Mouse (Mus musculus): Measurements from ENCODE around the gene Cdr2l. TPM values are rescaled to one million over a fixed set of nuclear protein-coding genes. Genes with fewer than 3 reads are reported as not detected.

The Cdr2l gene
- polyA plus RNA-seq, 1 experiment from 2014 or later, result 18.5 TPM

DNA sequence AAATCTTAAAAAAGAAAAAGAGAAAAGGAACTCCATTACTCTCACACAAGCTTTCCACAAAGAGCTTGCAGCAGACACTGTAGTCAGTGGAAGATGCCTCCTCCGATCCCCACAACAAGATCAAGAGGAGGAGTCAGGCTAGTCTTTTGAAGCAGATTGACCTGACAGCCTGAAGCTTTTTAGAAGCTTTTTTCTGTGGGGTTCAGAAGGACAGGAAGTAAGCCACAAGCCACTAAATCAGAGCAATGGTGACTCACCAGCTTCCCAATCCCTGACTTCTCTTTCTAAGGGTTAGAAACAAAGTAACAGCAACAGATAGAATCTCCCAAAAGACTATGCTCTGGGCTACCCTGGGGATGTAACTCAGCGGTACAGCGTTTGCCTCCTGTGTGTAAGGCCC, 57.6 kb downstream of the Cdr2l start:
- H3K4me3 ChIP-seq (ENCODE audit: low read depth, low read length), result no peak overlapping the region
- ATAC-seq, result no peak
- no peak overlapping the region for H3K4me2 ChIP-seq (ENCODE audit: low read length)
- no peaks in the 10 kb centered on the region for H3K27me3 ChIP-seq (ENCODE audit: control insufficient read depth, insufficient read depth, low read depth, low read length)
- peaks cover 8% of the 10 kb centered on the region; the same call in 1 of the 2 replicates for H3K4me1 ChIP-seq (ENCODE audit: control insufficient read depth, insufficient read depth, low read length)
- no peak overlapping the region for H3K27ac ChIP-seq (ENCODE audit: low read length)
- H3K9me3 ChIP-seq (replicated peaks; ENCODE audit: control insufficient read depth, low read length, poor library complexity, severe bottlenecking), result no peaks in the 10 kb centered on the region
- H3K9ac ChIP-seq (ENCODE audit: low read depth, low read length), result no peak overlapping the region
- WGBS, result 90% methylated on average over 3 of the region's 3 CpGs
- no peaks in the 10 kb centered on the region for H3K36me3 ChIP-seq (ENCODE audit: control insufficient read depth, insufficient read depth, low read length)

DNA sequence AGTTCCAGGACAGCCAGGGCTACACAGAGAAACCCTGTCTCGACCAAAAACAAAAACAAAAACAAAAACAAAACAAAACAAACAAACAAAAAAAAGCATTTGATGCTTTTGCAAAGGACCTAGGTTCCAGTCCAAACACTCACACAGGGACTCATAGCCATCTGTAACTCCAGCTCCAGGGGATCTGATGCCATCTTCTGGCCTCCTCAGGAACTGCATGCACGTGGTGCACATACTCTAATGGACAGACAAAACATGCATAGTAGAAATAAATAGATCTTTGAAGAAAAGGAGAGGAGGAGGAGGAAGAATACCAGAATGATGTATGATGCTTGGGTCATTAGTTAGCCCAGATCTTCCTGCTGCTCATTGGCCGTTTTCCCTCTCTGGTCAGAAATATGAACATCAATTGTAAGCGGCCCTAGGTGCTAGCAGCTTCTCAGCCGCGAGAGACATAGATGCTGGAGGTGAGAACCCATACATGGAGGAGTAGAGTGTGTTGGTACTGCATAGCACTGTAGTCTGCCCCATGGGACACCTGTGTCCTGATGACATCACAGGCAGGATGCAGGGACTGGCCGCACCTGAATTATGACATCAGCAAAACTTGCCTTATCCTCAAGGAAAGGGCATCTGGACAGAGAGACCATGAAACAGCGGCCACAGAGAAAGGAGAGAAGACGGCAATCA, 58.3 kb downstream of the Cdr2l start, which contains the start of gene Trim80:
Gene Trim80, plus strand, starts transcription at position 640 of the 690 bp plus-strand sequence.
- Histone ChIP-seq H3K9me3 (replicated peaks; ENCODE audit: control insufficient read depth, low read length, poor library complexity, severe bottlenecking) (no peaks in the 10 kb centered on the region), H3K27ac (ENCODE audit: low read length) (no peak within 1 kb of the TSS), H3K9ac (ENCODE audit: low read depth, low read length) (no peak within 1 kb of the TSS), H3K36me3 (ENCODE audit: control insufficient read depth, insufficient read depth, low read length) (no peaks in the 10 kb centered on the region), H3K4me3 (ENCODE audit: low read depth, low read length) (no peak within 1 kb of the TSS), H3K4me2 (ENCODE audit: low read length) (no peak within 1 kb of the TSS), H3K4me1 (ENCODE audit: control insufficient read depth, insufficient read depth, low read length) (peaks cover 8% of the 10 kb centered on the region; the same call in 1 of the 2 replicates), H3K27me3 (ENCODE audit: control insufficient read depth, insufficient read depth, low read depth, low read length) (no peaks in the 10 kb centered on the region)
- 94% methylated on average over 9 of the region's 9 CpGs for WGBS
- ATAC-seq, result no peak

DNA sequence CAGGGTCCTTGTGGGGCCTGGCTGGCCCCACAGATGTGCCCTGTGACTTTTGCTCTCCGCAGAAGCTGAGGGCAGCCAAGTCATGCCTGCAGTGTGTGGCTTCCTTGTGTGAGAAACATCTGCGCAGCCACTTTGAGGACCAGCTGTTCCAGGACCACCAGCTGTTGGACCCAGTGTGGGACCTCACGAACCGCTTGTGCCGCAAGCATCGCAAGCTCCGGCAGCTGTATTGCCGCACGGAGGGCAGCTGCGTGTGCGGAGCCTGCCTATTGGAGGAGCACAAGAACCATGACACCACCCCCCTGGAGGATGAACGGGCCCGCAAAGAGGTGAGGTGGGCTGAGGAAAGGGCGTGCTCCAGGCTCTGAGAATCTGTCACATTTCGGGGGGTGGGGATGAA, 59.7 kb downstream of the Cdr2l start:
- H3K4me2 ChIP-seq (ENCODE audit: low read length), result no peak overlapping the region
- no peak overlapping the region for H3K4me3 ChIP-seq (ENCODE audit: low read depth, low read length)
- ATAC-seq, result no peak
- H3K27ac ChIP-seq (ENCODE audit: low read length), result no peak overlapping the region
- H3K9me3 ChIP-seq (replicated peaks; ENCODE audit: control insufficient read depth, low read length, poor library complexity, severe bottlenecking), result no peaks in the 10 kb centered on the region
- no peaks in the 10 kb centered on the region; the same call in 1 of the 2 replicates for H3K4me1 ChIP-seq (ENCODE audit: control insufficient read depth, insufficient read depth, low read length)
- 41% methylated on average over 15 of the region's 15 CpGs for WGBS
- H3K9ac ChIP-seq (ENCODE audit: low read depth, low read length), result no peak overlapping the region
- no peaks in the 10 kb centered on the region for H3K27me3 ChIP-seq (ENCODE audit: control insufficient read depth, insufficient read depth, low read depth, low read length)
- no peaks in the 10 kb centered on the region for H3K36me3 ChIP-seq (ENCODE audit: control insufficient read depth, insufficient read depth, low read length)

Other genes starting within 250 kb of the Cdr2l start
- 0.34 TPM in 1 of 2 replicates, not detected in the other for gene Cd300lf, start 247.9 kb upstream of the Cdr2l start, polyA plus RNA-seq (2015; fragmentation: Nextera tagmentation; extraction: Ambion mirVana)
- gene Slc9a3r1, start 218.6 kb upstream of the Cdr2l start, polyA plus RNA-seq (2015; fragmentation: Nextera tagmentation; extraction: Ambion mirVana), result 47.5 and 57.5 TPM in 2 replicates
- 12.5 and 14.9 TPM in 2 replicates for gene Tmem104, start 194.4 kb upstream of the Cdr2l start, polyA plus RNA-seq (2015; fragmentation: Nextera tagmentation; extraction: Ambion mirVana)
- gene Nat9, start 194.1 kb upstream of the Cdr2l start, polyA plus RNA-seq (2015; fragmentation: Nextera tagmentation; extraction: Ambion mirVana), result 23.2 and 23.9 TPM in 2 replicates
- gene Grin2c, start 114.7 kb upstream of the Cdr2l start, polyA plus RNA-seq (2015; fragmentation: Nextera tagmentation; extraction: Ambion mirVana), result 0.18 and 0.31 TPM in 2 replicates
- gene Fdxr, start 104.9 kb upstream of the Cdr2l start, polyA plus RNA-seq (2015; fragmentation: Nextera tagmentation; extraction: Ambion mirVana), result 19.7 and 23.4 TPM in 2 replicates
- gene Fads6, start 84.3 kb upstream of the Cdr2l start, polyA plus RNA-seq (2015; fragmentation: Nextera tagmentation; extraction: Ambion mirVana), result 0.91 and 1.4 TPM in 2 replicates
- 0.09 and 0.29 TPM in 2 replicates for gene Otop2, start 74.8 kb upstream of the Cdr2l start, polyA plus RNA-seq (2015; fragmentation: Nextera tagmentation; extraction: Ambion mirVana)
- gene Ush1g, start 59.9 kb upstream of the Cdr2l start, polyA plus RNA-seq (2015; fragmentation: Nextera tagmentation; extraction: Ambion mirVana), result 0.10 and 0.20 TPM in 2 replicates
- gene Otop3, start 47.2 kb upstream of the Cdr2l start, polyA plus RNA-seq (2015; fragmentation: Nextera tagmentation; extraction: Ambion mirVana), result 0.78 and 0.80 TPM in 2 replicates
- 68.6 and 75.2 TPM in 2 replicates for gene Hid1, start 14.2 kb upstream of the Cdr2l start, polyA plus RNA-seq (2015; fragmentation: Nextera tagmentation; extraction: Ambion mirVana)
- gene Mrpl58, start 21.8 kb downstream of the Cdr2l start, polyA plus RNA-seq (2015; fragmentation: Nextera tagmentation; extraction: Ambion mirVana), result 173 and 180 TPM in 2 replicates
- 773 and 819 TPM in 2 replicates for gene Atp5h, start 38.0 kb downstream of the Cdr2l start, polyA plus RNA-seq (2015; fragmentation: Nextera tagmentation; extraction: Ambion mirVana)
- 20.1 and 23.1 TPM in 2 replicates for gene Kctd2, start 38.2 kb downstream of the Cdr2l start, polyA plus RNA-seq (2015; fragmentation: Nextera tagmentation; extraction: Ambion mirVana)
- not detected in 2 replicates for gene Trim80, start 58.6 kb downstream of the Cdr2l start, polyA plus RNA-seq (2015; fragmentation: Nextera tagmentation; extraction: Ambion mirVana)
- gene Slc16a5, start 80.6 kb downstream of the Cdr2l start, polyA plus RNA-seq (2015; fragmentation: Nextera tagmentation; extraction: Ambion mirVana), result 0.19 TPM in 1 of 2 replicates, not detected in the other
- gene Armc7, start 93.8 kb downstream of the Cdr2l start, polyA plus RNA-seq (2015; fragmentation: Nextera tagmentation; extraction: Ambion mirVana), result 19.6 and 23.1 TPM in 2 replicates
- gene Nt5c, start 109.9 kb downstream of the Cdr2l start, polyA plus RNA-seq (2015; fragmentation: Nextera tagmentation; extraction: Ambion mirVana), result 100 and 104 TPM in 2 replicates
- gene Jpt1, start 132.5 kb downstream of the Cdr2l start, polyA plus RNA-seq (2015; fragmentation: Nextera tagmentation; extraction: Ambion mirVana), result 1,597 and 1,674 TPM in 2 replicates
- gene Sumo2, start 154.4 kb downstream of the Cdr2l start, polyA plus RNA-seq (2015; fragmentation: Nextera tagmentation; extraction: Ambion mirVana), result 1,000 and 1,072 TPM in 2 replicates
- gene Nup85, start 182.5 kb downstream of the Cdr2l start, polyA plus RNA-seq (2015; fragmentation: Nextera tagmentation; extraction: Ambion mirVana), result 103 and 106 TPM in 2 replicates
- gene Mrps7, start 222.0 kb downstream of the Cdr2l start, polyA plus RNA-seq (2015; fragmentation: Nextera tagmentation; extraction: Ambion mirVana), result 75.6 and 77.0 TPM in 2 replicates
- 34.7 and 37.5 TPM in 2 replicates for gene Gga3, start 222.1 kb downstream of the Cdr2l start, polyA plus RNA-seq (2015; fragmentation: Nextera tagmentation; extraction: Ambion mirVana)
- 12.5 and 12.7 TPM in 2 replicates for gene Mif4gd, start 231.1 kb downstream of the Cdr2l start, polyA plus RNA-seq (2015; fragmentation: Nextera tagmentation; extraction: Ambion mirVana)
- gene Slc25a19, start 246.4 kb downstream of the Cdr2l start, polyA plus RNA-seq (2015; fragmentation: Nextera tagmentation; extraction: Ambion mirVana), result 42.5 and 50.8 TPM in 2 replicates